Mouse (Mus musculus) hindbrain, postnatal 0 days (tissue): ENCODE results near the gene Ttc23l. TPM values are rescaled to one million over a fixed set of nuclear protein-coding genes. Genes with fewer than 3 reads are reported as not detected.

Source experiments
- ATAC-seq: fragments of 200-750 bp; cut with Nextera tagmentation; 2 replicates; pipeline ENCODE4 v1.8.0; 2017; ENCODE audit warnings: mild to moderate bottlenecking, moderate TSS enrichment, moderate library complexity
- DNase-seq: peaks from one replicate; pipeline ENCODE4 v3.0.0-alpha.2; 2015; ENCODE audit warnings: low spot score
- H3K27ac ChIP-seq: fragments of 300-500 bp; sonication (generic); 2 replicates; pipeline ENCODE4 v1.5.1; 2014; ENCODE audit warnings: mild to moderate bottlenecking
- H3K27me3 ChIP-seq: fragments of 300-500 bp; sonication (generic); 2 replicates; pipeline ENCODE4 v1.6.1; 2014; ENCODE audit warnings: low read length, mixed read lengths; ENCODE audit not compliant: insufficient read depth
- H3K36me3 ChIP-seq: fragments of 300-500 bp; sonication (generic); 2 replicates; pipeline ENCODE4 v1.6.1; 2014; ENCODE audit warnings: low read length, mixed read lengths; ENCODE audit not compliant: insufficient read depth
- H3K4me1 ChIP-seq: fragments of 300-500 bp; sonication (generic); 2 replicates; pipeline ENCODE4 v1.6.1; 2014; ENCODE audit warnings: antibody characterized with exemption, low read length, mixed read lengths; ENCODE audit not compliant: insufficient read depth
- H3K4me2 ChIP-seq: fragments of 300-500 bp; sonication (generic); 2 replicates; pipeline ENCODE4 v1.6.1; 2014; ENCODE audit warnings: low read depth, mild to moderate bottlenecking, low read length, moderate library complexity, mixed read lengths
- H3K4me3 ChIP-seq: fragments of 300-500 bp; sonication (generic); 2 replicates; pipeline ENCODE4 v1.5.1; 2014; ENCODE audit warnings: low read length
- H3K9ac ChIP-seq: fragments of 300-500 bp; sonication (generic); replicated peaks from 2 replicates; pipeline ENCODE4 v1.6.1; 2014; ENCODE audit warnings: mild to moderate bottlenecking, low read length, moderate library complexity, mixed read lengths
- H3K9me3 ChIP-seq: fragments of 300-500 bp; sonication (generic); 2 replicates; pipeline ENCODE4 v1.6.1; 2016; ENCODE audit warnings: low read length, mixed read lengths
- CTCF ChIP-seq: IDR thresholded peaks from 2 replicates; pipeline ENCODE4 v1.5.1; 2016; ENCODE audit warnings: antibody characterized with exemption, control low read depth, low read depth
- WGBS: fragments of 180-500 bp; shearing (Covaris S2); extraction: QIAGEN DNeasy Blood & Tissue Kit; methylation state at CpG from one replicate; pipeline ENCODE4 v1.1.7; 2014; 5-methylcytosine and 5-hydroxymethylcytosine counted together
- polyA plus RNA-seq: library from polyadenylated mRNA; unstranded; fragments of >200 nt; fragmentation: Nextera tagmentation; extraction: Ambion mirVana; gene quantifications from 2 replicates; pipeline ENCODE4 v1.2.1, GENCODE M21; 2015
- total RNA-seq: library from RNA; depleted of rRNA; stranded (reverse); fragments of >200 nt; gene quantifications from 2 replicates; pipeline ENCODE4 v1.2.3, GENCODE M21; 2014; rRNA removed

Gene Ttc23l
- total and polyA plus RNA-seq, 2 experiments from 2014 or later, result not detected

DNA sequence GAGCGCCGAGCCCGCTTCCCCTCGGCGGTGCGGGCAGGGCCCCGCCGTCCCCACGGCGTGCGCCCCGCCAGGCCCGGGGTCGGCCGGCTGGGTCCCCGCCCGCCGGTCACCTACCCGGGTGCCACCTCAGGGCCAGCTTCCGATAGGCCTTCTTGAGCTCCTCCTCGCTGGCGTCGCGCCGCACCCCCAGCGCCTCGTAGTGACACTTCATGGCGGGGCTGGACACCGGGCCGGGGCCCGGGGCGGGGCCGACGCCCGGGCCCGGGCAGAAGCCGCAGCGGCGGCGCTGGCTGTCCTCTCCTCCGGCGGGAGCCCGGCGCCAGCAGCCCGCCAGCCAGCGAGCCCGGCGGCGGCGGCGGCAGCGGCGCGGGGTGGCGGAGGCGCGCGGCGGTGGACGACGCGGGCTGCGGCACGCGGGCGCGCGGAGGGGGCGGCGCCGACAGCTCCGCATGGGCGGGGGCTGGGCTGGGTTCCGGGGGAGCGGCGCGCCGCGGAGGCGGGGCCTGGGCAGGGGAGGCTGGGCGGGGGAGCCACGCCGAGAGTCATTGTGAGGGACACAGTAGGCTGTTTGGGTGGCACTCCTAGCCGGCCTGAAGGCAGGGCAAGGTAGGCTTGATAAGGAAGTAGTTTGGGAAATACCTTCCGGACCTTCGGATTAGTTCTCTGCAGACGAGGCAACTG, 88.2 kb downstream of the Ttc23l start, which contains the start of gene Dnajc21:
Gene Dnajc21, minus strand, starts transcription at position 366 of the 681 bp plus-strand sequence.
- H3K4me2 ChIP-seq, result peak within 1 kb of the TSS; percentile 86
- H3K4me1 ChIP-seq, result peaks cover 7% of the 10 kb centered on the region; the same call in 1 of the 2 replicates
- no peaks in the 10 kb centered on the region for H3K9me3 ChIP-seq
- H3K9ac ChIP-seq, result peak within 1 kb of the TSS; percentile 90
- DNase-seq, result peak; percentile 91
- no peak for TF ChIP-seq CTCF
- peak within 1 kb of the TSS; percentile 79 for H3K27ac ChIP-seq
- H3K36me3 ChIP-seq, result peaks cover 4% of the 10 kb centered on the region; the same call in 1 of the 2 replicates
- 2% methylated on average over 36 of the region's 87 CpGs for WGBS
- H3K27me3 ChIP-seq, result no peaks in the 10 kb centered on the region
- ATAC-seq, result peak; percentile 98
- peak within 1 kb of the TSS; percentile 92 for H3K4me3 ChIP-seq

DNA sequence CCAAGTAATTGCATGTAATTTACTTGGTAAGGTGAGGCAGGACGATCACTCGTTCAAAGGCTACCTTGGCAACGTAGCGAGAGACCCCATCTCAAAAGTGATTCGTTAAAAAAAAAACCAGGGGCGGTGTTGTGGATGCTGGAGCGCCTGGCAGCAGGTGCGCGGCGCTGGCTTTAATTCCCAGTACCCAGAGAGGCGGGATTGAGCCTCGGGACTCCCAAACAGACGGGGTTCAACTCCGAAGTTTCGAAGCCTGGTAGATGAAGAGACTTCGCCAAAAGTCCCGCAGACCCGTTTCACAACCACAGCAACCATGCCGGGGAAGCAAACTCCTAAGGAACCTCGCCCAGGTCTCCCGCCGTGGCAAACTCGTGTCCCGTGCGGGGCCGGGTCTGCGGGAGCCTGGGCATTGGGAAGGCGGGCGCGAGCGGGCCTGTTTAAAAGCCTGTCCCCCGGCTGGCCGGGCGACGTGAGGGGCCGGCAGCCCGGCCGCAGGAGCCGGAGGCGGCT, 88.8 kb downstream of the Ttc23l start:
- peak; percentile 34 for DNase-seq
- Histone ChIP-seq H3K4me3 (peak overlapping the region; percentile 92), H3K27me3 (no peaks in the 10 kb centered on the region), H3K27ac (peak overlapping the region; percentile 79), H3K4me1 (peaks cover 7% of the 10 kb centered on the region; the same call in 1 of the 2 replicates), H3K4me2 (peak overlapping the region; percentile 86), H3K36me3 (no peaks in the 10 kb centered on the region), H3K9me3 (no peaks in the 10 kb centered on the region), H3K9ac (peak overlapping the region; percentile 90)
- no peak for ATAC-seq
- under 1% methylated on average over 38 of the region's 40 CpGs for WGBS
- no peak for TF ChIP-seq CTCF

DNA sequence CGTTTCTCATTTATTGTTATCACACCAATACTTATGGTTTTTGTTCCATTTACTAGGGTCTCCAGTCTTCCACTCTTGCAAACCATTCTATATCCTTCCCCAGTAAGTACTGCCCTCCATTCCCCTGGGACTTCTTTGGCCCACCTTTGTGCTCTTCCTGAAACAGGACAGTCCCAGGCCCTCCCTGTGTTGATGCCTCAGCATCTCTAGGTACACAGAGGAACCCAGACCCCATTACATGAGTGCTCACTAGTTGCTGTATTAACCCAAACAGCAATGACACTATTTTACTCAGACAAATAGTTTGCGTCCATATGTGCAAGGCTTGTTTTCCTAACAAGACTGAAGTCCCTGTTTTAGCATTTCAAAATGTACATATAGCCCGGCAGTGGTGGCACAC, 89.7 kb downstream of the Ttc23l start:
- H3K4me2 ChIP-seq, result peak overlapping the region; percentile 86
- no peaks in the 10 kb centered on the region for H3K36me3 ChIP-seq
- no peak overlapping the region for H3K27ac ChIP-seq
- H3K4me1 ChIP-seq, result peaks cover 7% of the 10 kb centered on the region; the same call in 1 of the 2 replicates
- no peak for TF ChIP-seq CTCF
- no peaks in the 10 kb centered on the region for H3K9me3 ChIP-seq
- WGBS, result 90% methylated on average over 3 of the region's 3 CpGs
- DNase-seq, result no peak
- H3K27me3 ChIP-seq, result no peaks in the 10 kb centered on the region
- ATAC-seq, result no peak
- no peak overlapping the region for H3K9ac ChIP-seq
- H3K4me3 ChIP-seq, result no peak overlapping the region

DNA sequence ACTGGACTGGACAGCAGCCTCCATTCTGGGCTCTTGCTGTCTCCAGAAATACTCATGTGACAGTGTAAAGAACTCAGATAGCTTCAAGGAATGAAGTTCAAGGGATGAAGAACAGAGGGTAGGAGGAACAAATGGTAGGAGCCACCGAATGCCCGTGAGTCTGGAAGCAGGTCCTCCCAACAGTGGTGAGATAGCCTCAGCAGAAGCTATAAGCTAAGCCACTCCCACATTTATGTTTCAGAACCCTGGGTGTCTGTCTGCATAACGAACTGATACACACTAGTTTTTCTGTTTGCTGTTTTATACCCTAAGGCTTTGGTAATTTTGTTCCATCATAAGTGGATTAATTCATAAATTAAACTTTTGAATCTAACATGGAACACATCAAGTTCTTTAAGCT, 93.8 kb downstream of the Ttc23l start:
- WGBS, result 89% methylated on average over 3 of the region's 3 CpGs
- no peak for DNase-seq

DNA sequence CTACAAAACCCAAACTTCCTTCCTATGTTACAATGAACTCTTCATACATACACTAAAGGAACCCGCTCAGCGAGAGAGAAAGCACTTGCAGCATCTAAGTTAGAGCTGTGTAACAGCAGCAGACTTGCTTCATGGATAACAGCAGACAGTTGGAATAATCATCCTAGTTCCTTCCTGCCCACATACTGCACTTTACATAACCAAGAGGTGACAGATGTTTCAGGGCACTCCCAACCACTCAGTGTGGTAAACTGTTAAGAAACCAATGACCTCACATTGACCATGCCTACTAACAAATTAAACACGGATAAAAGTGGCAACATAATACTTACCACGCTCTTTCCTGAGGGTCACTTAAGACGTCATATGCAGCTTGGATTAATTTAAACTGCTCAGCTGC, 94.9 kb downstream of the Ttc23l start:
- Histone ChIP-seq H3K9ac (no peak overlapping the region), H3K27me3 (no peaks in the 10 kb centered on the region), H3K9me3 (no peaks in the 10 kb centered on the region), H3K4me1 (0 out of 2 replicates have a peak, but pooled peaks cover under 1% of the 10 kb centered on the region), H3K27ac (no peak overlapping the region), H3K4me3 (no peak overlapping the region), H3K4me2 (no peak overlapping the region), H3K36me3 (peaks cover 21% of the 10 kb centered on the region)
- 92% methylated on average over 5 of the region's 5 CpGs for WGBS
- TF ChIP-seq CTCF, result no peak
- DNase-seq (no peak), ATAC-seq (no peak)

More for the DNA sequence above, 93.8 kb downstream of the Ttc23l start:
- no peaks in the 10 kb centered on the region for H3K9me3 ChIP-seq
- no peak overlapping the region for H3K4me3 ChIP-seq
- no peak overlapping the region for H3K9ac ChIP-seq
- TF ChIP-seq CTCF, result no peak
- no peak overlapping the region for H3K27ac ChIP-seq
- peaks cover 13% of the 10 kb centered on the region for H3K36me3 ChIP-seq
- H3K27me3 ChIP-seq, result no peaks in the 10 kb centered on the region
- ATAC-seq, result no peak
- no peak overlapping the region for H3K4me2 ChIP-seq
- peaks cover 7% of the 10 kb centered on the region; the same call in 1 of the 2 replicates for H3K4me1 ChIP-seq

DNA sequence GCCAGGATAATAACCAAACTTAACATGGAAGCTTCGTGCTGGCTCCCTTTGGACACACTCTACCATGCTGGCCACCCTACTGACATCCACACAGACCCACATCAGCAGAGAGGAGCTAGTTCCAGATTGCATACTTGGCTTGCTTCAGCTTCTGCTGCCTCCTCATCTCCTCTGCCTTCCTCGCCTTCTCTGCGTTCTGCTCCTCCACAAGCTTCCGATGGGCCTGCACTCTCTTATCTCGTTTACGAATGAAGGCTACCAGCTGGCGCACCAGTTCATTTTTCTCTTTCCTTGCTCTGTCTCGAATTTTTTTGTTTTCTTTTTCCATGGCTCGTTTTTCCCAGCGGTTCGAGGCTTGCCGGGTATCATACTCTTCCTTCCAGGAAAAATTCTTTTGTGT, 97.5 kb downstream of the Ttc23l start:
- no peak for TF ChIP-seq CTCF
- Histone ChIP-seq H3K4me2 (no peak overlapping the region), H3K9ac (no peak overlapping the region), H3K27ac (no peak overlapping the region), H3K36me3 (peaks cover 21% of the 10 kb centered on the region), H3K27me3 (no peaks in the 10 kb centered on the region), H3K4me1 (no peaks in the 10 kb centered on the region), H3K9me3 (no peaks in the 10 kb centered on the region), H3K4me3 (no peak overlapping the region)
- WGBS, result 95% methylated on average over 12 of the region's 12 CpGs
- ATAC-seq (no peak), DNase-seq (no peak)

Other genes with a start within 250 kb of the Ttc23l start
- not detected in 2 replicates for gene Gm21973, start 233.3 kb downstream of the Ttc23l start, total RNA-seq
- not detected in 2 replicates for gene Gm21973, start 233.3 kb downstream of the Ttc23l start, polyA plus RNA-seq
- not detected in 2 replicates for gene Agxt2, start 200.1 kb downstream of the Ttc23l start, total RNA-seq
- gene Agxt2, start 200.1 kb downstream of the Ttc23l start, polyA plus RNA-seq, result not detected in 2 replicates
- gene Dnajc21, start 88.2 kb downstream of the Ttc23l start, total RNA-seq, result 5.3 and 8.0 TPM in 2 replicates
- 14.5 and 15.2 TPM in 2 replicates for gene Dnajc21, start 88.2 kb downstream of the Ttc23l start, polyA plus RNA-seq
- gene Brix1, start 72.7 kb downstream of the Ttc23l start, total RNA-seq, result 4.8 and 10.0 TPM in 2 replicates
- 58.2 and 64.9 TPM in 2 replicates for gene Brix1, start 72.7 kb downstream of the Ttc23l start, polyA plus RNA-seq
- gene Rad1, start 72.7 kb downstream of the Ttc23l start, total RNA-seq, result 14.9 and 15.5 TPM in 2 replicates
- gene Rad1, start 72.7 kb downstream of the Ttc23l start, polyA plus RNA-seq, result 19.7 and 23.0 TPM in 2 replicates
- gene Rai14, start 156.0 kb upstream of the Ttc23l start, total RNA-seq, result 9.0 and 11.0 TPM in 2 replicates
- gene Rai14, start 156.0 kb upstream of the Ttc23l start, polyA plus RNA-seq, result 5.1 and 5.7 TPM in 2 replicates